Mouse (Mus musculus) forebrain, embryonic 10.5 days (tissue): ENCODE measurements at regions not wholly inside any gene's neighbourhood (a gene's known extent, or its start where the extent isn't known, plus 50 kb on each side); places are given as distances from the start of the nearest gene placed in this dataset. TPM values are rescaled to one million over a fixed set of nuclear protein-coding genes. Genes with fewer than 3 reads are reported as not detected.

Source experiments
- microRNA-seq: library from miRNA; unstranded; fragments of <30 nt; microRNA quantifications from one replicate; pipeline ENCODE4, GENCODE M21; 2017

Small RNA genes lying in the stretch of these regions (microRNA-seq; reads per million reads assigned to microRNA genes)
- gene Gm25972: not detected
